Mouse (Mus musculus) cerebellum, adult 2 months (tissue): ENCODE measurements around the gene Cdc20b. TPM values are rescaled to one million over a fixed set of nuclear protein-coding genes. Genes with fewer than 3 reads are reported as not detected.

Source experiments
- DNase-seq, 2 experiments: peaks; one replicate each; pipeline ENCODE4 v3.0.0; 2021
- H3K27ac ChIP-seq: fragments of 200-500 bp; 2 replicates; pipeline ENCODE4 v1.5.1; 2012; ENCODE audit warnings: low read length, control low read depth, inconsistent platforms; ENCODE audit not compliant: insufficient read depth
- H3K27me3 ChIP-seq: fragments of 200-500 bp; 2 replicates; pipeline ENCODE4 v1.6.1; 2012; ENCODE audit warnings: inconsistent platforms, mild to moderate bottlenecking, low read length, moderate library complexity; ENCODE audit not compliant: control insufficient read depth, insufficient read depth
- H3K4me1 ChIP-seq: fragments of 200-500 bp; 2 replicates; pipeline ENCODE4 v1.6.1; 2011; ENCODE audit warnings: low read length; ENCODE audit not compliant: control insufficient read depth, insufficient read depth
- H3K4me3 ChIP-seq: fragments of 200-500 bp; replicated peaks from 2 replicates; pipeline ENCODE3; 2011; ENCODE audit warnings: mild to moderate bottlenecking, low read depth, low read length, control low read depth; ENCODE audit not compliant: insufficient read depth
- CTCF ChIP-seq: fragments of 200-500 bp; IDR thresholded peaks from 2 replicates; pipeline ENCODE4 v1.5.1; 2011; ENCODE audit warnings: low read depth, mild to moderate bottlenecking, control low read depth, low read length, moderate library complexity, borderline replicate concordance; ENCODE audit not compliant: insufficient read depth
- POLR2A ChIP-seq: fragments of 200-500 bp; IDR thresholded peaks from 2 replicates; pipeline ENCODE4 v1.6.1; 2011; ENCODE audit warnings: low read length, control low read depth, borderline replicate concordance; ENCODE audit not compliant: insufficient read depth
- WGBS: fragments of 180-500 bp; shearing (Covaris S2); methylation state at CpG from one replicate; pipeline ENCODE4 v1.1.7; 2018; 5-methylcytosine and 5-hydroxymethylcytosine counted together
- polyA plus RNA-seq: library from polyadenylated mRNA; depleted of rRNA; stranded (reverse); fragments of >200 nt; gene quantifications from 2 replicates; pipeline ENCODE4 v1.2.3, GENCODE M21; 2012; rRNA removed

Cdc20b gene
- polyA plus RNA-seq, 1 experiment: not detected

DNA sequence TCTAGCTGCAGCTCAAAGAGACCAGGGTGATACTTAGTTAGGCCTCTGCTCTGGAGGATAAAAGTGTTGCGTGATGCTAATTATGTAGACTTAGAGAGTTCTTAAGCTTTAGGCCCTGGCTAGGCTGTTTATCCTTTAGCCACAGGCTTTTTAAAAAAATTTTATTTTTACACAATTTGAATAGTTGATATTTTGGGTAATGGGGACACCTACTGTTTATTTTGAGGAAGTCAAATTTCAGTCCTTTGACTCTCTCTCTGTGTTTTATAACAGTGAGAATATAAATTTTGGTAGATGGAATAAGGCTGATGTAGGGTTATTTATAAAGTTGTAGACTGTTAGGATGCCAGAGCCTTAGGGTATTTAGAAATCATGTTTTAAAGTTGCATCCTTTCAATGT is 104.7 kb downstream of the Cdc20b start:
- no peak for DNase-seq
- Histone ChIP-seq H3K27me3 (no peaks in the 10 kb centered on the region), H3K27ac (no peak overlapping the region), H3K4me1 (no peaks in the 10 kb centered on the region), H3K4me3 (no peak overlapping the region)
- no peak for TF ChIP-seq CTCF
- no peak for TF ChIP-seq POLR2A
- 94% methylated on average over 1 of the region's 1 CpGs for WGBS

Other genes starting within 250 kb of the Cdc20b start
- 31.4 and 35.2 TPM in 2 replicates for gene Plpp1, start 234.3 kb upstream of the Cdc20b start, polyA plus RNA-seq
- 47.6 and 48.4 TPM in 2 replicates for gene Mtrex, start 107.7 kb upstream of the Cdc20b start, polyA plus RNA-seq
- gene Dhx29, start 107.7 kb upstream of the Cdc20b start, polyA plus RNA-seq: 12.3 and 12.9 TPM in 2 replicates
- gene Ccno, start 47.3 kb upstream of the Cdc20b start, polyA plus RNA-seq: 0.76 and 0.82 TPM in 2 replicates
- gene Mcidas, start 41.3 kb upstream of the Cdc20b start, polyA plus RNA-seq: 0.05 and 0.07 TPM in 2 replicates
- gene Gpx8, start 11.3 kb downstream of the Cdc20b start, polyA plus RNA-seq: 7.8 and 9.5 TPM in 2 replicates
- gene Gzma, start 65.9 kb downstream of the Cdc20b start, polyA plus RNA-seq: 0.16 and 0.30 TPM in 2 replicates
- 0.07 and 0.14 TPM in 2 replicates for gene Esm1, start 174.5 kb downstream of the Cdc20b start, polyA plus RNA-seq
- not detected in 2 replicates for gene Gzmk, start 190.8 kb downstream of the Cdc20b start, polyA plus RNA-seq